Comparison of ENCODE assay signal across 28 mouse cellular contexts in genomic region chr1:193332018-193332417, GRCm38 (mm10). TPM values are rescaled to one million over a fixed set of nuclear protein-coding genes. Genes with fewer than 3 reads are reported as not detected.
A peak's percentile ranks its signal among the peaks of the same experiment; 100 is the strongest.
DNase-seq lines count a peak whose midpoint lies in the region; ATAC-seq and TF ChIP-seq lines count a peak whose summit lies in the region.
"Had no signal": no experiment of that assay in that cellular context is flagged by ENCODE, and none has a peak within 500 bp of the region (broad histone marks: within the 10 kb centered on the region; RNA-seq: fewer than 3 reads in every experiment).

No protein-coding gene starts in this region.

- 0 out of 2 replicates have a peak, but pooled peaks have one; percentile 14 for TF ChIP-seq EP300 in heart, adult 2 months (IDR thresholded peaks at IDR 0.05; ENCODE audit: insufficient read depth, low read depth, low read length)

- WGBS in heart, adult 2 months = 70% methylated on average over 13 of the region's 13 CpGs
- WGBS in heart, embryonic 16.5 days = 76% methylated on average over 13 of the region's 13 CpGs

- TF ChIP-seq CTCF in gastrocnemius, adult 2 months (IDR thresholded peaks at IDR 0.05) = no peak
- no peak for TF ChIP-seq CTCF in heart, adult 2 months (IDR thresholded peaks at IDR 0.05)

- H3K9me3 ChIP-seq in heart, embryonic 16.5 days (replicated peaks; ENCODE audit: control insufficient read depth, low read length) = no peaks in the 10 kb centered on the region
- H3K9me3 ChIP-seq: embryonic facial prominence, embryonic 10.5 days; embryonic facial prominence, embryonic 13.5 days; forebrain, embryonic 12.5 days; forebrain, embryonic 15.5 days; hindbrain, embryonic 12.5 days; hindbrain, embryonic 15.5 days had no signal

- H3K9ac ChIP-seq in heart, adult 2 months (ENCODE audit: low read depth, low read length) = no peak overlapping the region
- peak overlapping the region; percentile 44 for H3K9ac ChIP-seq in heart, embryonic 16.5 days (ENCODE audit: low read length)
- H3K9ac ChIP-seq: embryonic facial prominence, embryonic 13.5 days; forebrain, embryonic 12.5 days; forebrain, embryonic 15.5 days; hindbrain, embryonic 12.5 days; hindbrain, embryonic 15.5 days had no signal

- no peak for TF ChIP-seq POLR2A in heart, adult 2 months (IDR thresholded peaks at IDR 0.05; ENCODE audit: insufficient read depth, low read depth, low read length)

- H3K27ac ChIP-seq in gastrocnemius, adult 2 months = peak overlapping the region; percentile 81
- peak overlapping the region; percentile 85 for H3K27ac ChIP-seq in heart, adult 2 months
- peak overlapping the region; percentile 95 for H3K27ac ChIP-seq in heart, embryonic 16.5 days (ENCODE audit: low read length)
- H3K27ac ChIP-seq: embryonic facial prominence, embryonic 10.5 days; embryonic facial prominence, embryonic 13.5 days; forebrain, embryonic 12.5 days; forebrain, embryonic 15.5 days; hindbrain, embryonic 12.5 days; hindbrain, embryonic 15.5 days had no signal

- H3K79me2 ChIP-seq in heart, adult 2 months (replicated peaks; ENCODE audit: control insufficient read depth, insufficient read depth, low read length) = no peaks in the 10 kb centered on the region

- no peak overlapping the region for H3K4me3 ChIP-seq in gastrocnemius, adult 2 months
- no peak overlapping the region for H3K4me3 ChIP-seq in heart, adult 2 months
- no peak overlapping the region for H3K4me3 ChIP-seq in heart, embryonic 16.5 days (ENCODE audit: low read length)
- H3K4me3 ChIP-seq: embryonic facial prominence, embryonic 10.5 days; embryonic facial prominence, embryonic 13.5 days; erythroblast, embryonic 14.5 days; forebrain, embryonic 12.5 days; forebrain, embryonic 15.5 days; hindbrain, embryonic 12.5 days; hindbrain, embryonic 15.5 days had no signal

- peaks cover 7% of the 10 kb centered on the region for H3K4me1 ChIP-seq in heart, adult 2 months (ENCODE audit: control insufficient read depth, insufficient read depth, low read length)
- H3K4me1 ChIP-seq in heart, embryonic 16.5 days (ENCODE audit: control insufficient read depth, insufficient read depth, low read length) = peaks cover 60% of the 10 kb centered on the region

- peak; percentile 48 for DNase-seq in gastrocnemius, adult 2 months
- no peak for DNase-seq in gastrocnemius, adult 18-20 months (ENCODE audit: low spot score)
- peak in 1 of 2 experiments; percentile 55 for DNase-seq in heart, adult 2 months
- DNase-seq in heart, postnatal 14 days = no peak
- no peak for DNase-seq in heart, adult 8-10 months (ENCODE audit: low spot score)
- peak; percentile 48 for DNase-seq in heart, postnatal 4 days
- no peak for DNase-seq in retina, embryonic 14.5 days (ENCODE audit: low spot score)
- DNase-seq: adrenal gland, adult 8-10 months; adrenal gland, postnatal 25 days; cerebellum, adult 11-12 months; cerebellum, adult 8-10 months; cerebellum, postnatal 10 days; cerebellum, postnatal 36 days; embryo, embryonic 11 days; gastrocnemius, postnatal 14 days; kidney, adult 2 months had no signal

- no peak for ATAC-seq in heart, embryonic 16.5 days (replicated peaks; ENCODE audit: extremely low read depth, insufficient read depth, low FRiP score)
- ATAC-seq: activated CD4-positive, CD25-positive, alpha-beta regulatory T cell, adult 4 months; forebrain, embryonic 15.5 days; intestine, postnatal 0 days had no signal

- intact Hi-C loops in gastrocnemius, adult 2 months (cut with DNase I) = no loop called here
- intact Hi-C loops in heart, adult 2 months (cut with DNase I) = no loop called here
- intact Hi-C loops in heart, postnatal 14 days (cut with DNase I) = no loop called here

- no peaks in the 10 kb centered on the region for H3K27me3 ChIP-seq in heart, adult 2 months (ENCODE audit: control insufficient read depth, insufficient read depth, low read length)
- H3K27me3 ChIP-seq in heart, embryonic 16.5 days (ENCODE audit: control insufficient read depth, insufficient read depth, low read length) = no peaks in the 10 kb centered on the region
- H3K27me3 ChIP-seq: embryonic facial prominence, embryonic 13.5 days; forebrain, embryonic 12.5 days; forebrain, embryonic 15.5 days; hindbrain, embryonic 12.5 days; hindbrain, embryonic 15.5 days had no signal

- H3K4me2 ChIP-seq in heart, embryonic 16.5 days (ENCODE audit: low read depth, low read length) = no peak overlapping the region
- H3K4me2 ChIP-seq: embryonic facial prominence, embryonic 13.5 days; forebrain, embryonic 12.5 days; forebrain, embryonic 15.5 days; hindbrain, embryonic 12.5 days; hindbrain, embryonic 15.5 days had no signal

- no peaks in the 10 kb centered on the region for H3K36me3 ChIP-seq in heart, adult 2 months (ENCODE audit: control insufficient read depth, insufficient read depth, low read length)
- no peaks in the 10 kb centered on the region for H3K36me3 ChIP-seq in heart, embryonic 16.5 days (ENCODE audit: control insufficient read depth, insufficient read depth)
- H3K36me3 ChIP-seq: embryonic facial prominence, embryonic 10.5 days; embryonic facial prominence, embryonic 13.5 days; forebrain, embryonic 12.5 days; forebrain, embryonic 15.5 days; hindbrain, embryonic 12.5 days; hindbrain, embryonic 15.5 days had no signal

RNA-seq across cellular contexts. Expression of gene Camk1g, which starts 38.1 kb away (rescaled TPM):
- total RNA-seq in gastrocnemius, adult 2 months (2021) = under 1 TPM in 1 of 2 experiments, not detected in 1; 0.22 TPM
- under 1 TPM in 1 of 2 experiments, not detected in 1; 0.40 TPM for total RNA-seq in gastrocnemius, adult 18-20 months (2021)
- under 1 TPM in 1 of 2 experiments, not detected in 1; 0.16 TPM for total RNA-seq in heart, adult 2 months (2021)
- 2.8 and 2.9 TPM in 2 replicates for polyA plus RNA-seq in heart, adult 2 months (2012; rRNA removed)
- under 1 TPM; 0.72 to 0.83 TPM for total RNA-seq in heart, postnatal 14 days (2021)
- polyA plus RNA-seq in heart, embryonic 16.5 days (2015; fragmentation: Nextera tagmentation; extraction: Ambion mirVana) = 13.6 and 16.6 TPM in 2 replicates
- total RNA-seq in heart, adult 8-10 months (2022) = under 1 TPM; 0.14 to 0.72 (median 0.22) TPM
- total RNA-seq in heart, postnatal 4 days (2021) = 1 to 10 TPM; 3.9 to 4.1 TPM
- total RNA-seq: ES-E14; hematopoietic stem cell, adult 5-6 weeks had no signal
- polyA plus RNA-seq: activated CD4-positive, CD25-positive, alpha-beta regulatory T cell, adult 4 months; erythroblast, embryonic 14.5 days had no signal

RNA-seq across cellular contexts. Expression of gene G0s2, which starts 59.0 kb away (rescaled TPM):
- total RNA-seq in gastrocnemius, adult 2 months (2021) = 10 to 100 TPM; 18.7 to 29.3 TPM
- 10 to 100 TPM; 10.7 to 19.6 TPM for total RNA-seq in gastrocnemius, adult 18-20 months (2021)
- 10 to 100 TPM; 44.8 to 57.9 TPM for total RNA-seq in heart, adult 2 months (2021)
- polyA plus RNA-seq in heart, adult 2 months (2012; rRNA removed) = 200 and 229 TPM in 2 replicates
- total RNA-seq in heart, postnatal 14 days (2021) = 10 to 100 TPM; 43.4 to 57.3 TPM
- 118 and 147 TPM in 2 replicates for polyA plus RNA-seq in heart, embryonic 16.5 days (2015; fragmentation: Nextera tagmentation; extraction: Ambion mirVana)
- 10 to 100 TPM; 54.6 to 72.1 (median 63.9) TPM for total RNA-seq in heart, adult 8-10 months (2022)
- 10 to 100 TPM; 51.9 to 62.0 TPM for total RNA-seq in heart, postnatal 4 days (2021)

Comparison
In these comparisons a context has a peak if more than half of its experiments do, and no peak if none do; other contexts are left out.
1. DNase-seq: peak in gastrocnemius, adult 2 months (single experiment) and heart, postnatal 4 days (single experiment); none in gastrocnemius, adult 18-20 months (single experiment), heart, postnatal 14 days (0 of 2), heart, adult 8-10 months (single experiment) and retina, embryonic 14.5 days (single experiment).
2. Peak in every context shown above with its lines, with median percentiles within 50 percentile points of each other: H3K27ac ChIP-seq.